Mouse (Mus musculus) adrenal gland (tissue): ENCODE results near the gene Nradd.

Experiments used
- intact Hi-C: fragments of 180-260 bp; cut with DNase I; formaldehyde crosslinking; loops from one replicate; pipeline ENCODE4 v1.15.1; 2025

Nradd gene

DNA sequence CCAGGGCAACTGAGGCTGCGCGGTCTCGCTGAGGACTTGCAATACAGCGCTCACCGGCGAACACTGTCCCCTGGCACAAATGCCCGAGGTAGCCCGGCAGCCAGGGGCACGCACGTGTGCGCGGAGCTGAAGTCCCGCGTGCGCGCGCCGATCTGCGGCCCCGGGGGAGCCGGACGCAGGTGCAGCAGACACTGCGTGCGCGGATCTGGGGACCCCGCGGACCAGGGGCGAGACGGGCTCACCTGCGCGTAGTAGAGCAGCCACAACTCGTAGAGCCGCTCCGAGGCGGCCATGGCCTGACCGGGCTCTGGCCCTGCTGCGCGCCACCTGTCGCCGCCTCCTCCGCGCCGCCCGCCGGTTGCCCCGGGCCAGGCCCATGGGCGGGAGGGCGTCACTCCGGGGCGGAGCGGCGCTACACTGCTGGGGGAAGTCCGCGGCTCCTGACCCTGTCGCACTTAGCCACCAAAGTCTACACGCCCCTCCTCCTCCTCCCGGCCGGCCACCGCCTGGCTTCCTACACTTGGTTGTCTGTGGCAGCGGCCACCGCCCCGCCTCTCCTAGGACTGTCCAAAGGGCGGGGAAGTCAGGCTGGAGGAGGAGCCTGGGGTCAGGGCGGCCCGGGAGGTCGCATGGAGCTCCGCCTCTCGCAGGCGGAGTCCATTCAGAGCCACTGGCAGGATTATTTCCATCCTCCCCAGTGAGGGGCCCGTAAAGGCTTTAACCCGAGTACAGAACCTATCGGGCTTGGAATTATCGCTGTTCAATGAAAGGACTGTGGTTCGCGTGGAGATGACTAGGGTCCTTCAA, 29.6 kb upstream of the Nradd start, which contains the start of gene Nbeal2:
Nbeal2 (minus strand) TSS at position 507 of the 807 bp plus-strand sequence.
- intact Hi-C loops, result no loop called here

GRCm38 (mm10) chr9:110652963-110653654, 28.9 kb upstream of the Nradd start:
- intact Hi-C loops, result no loop called here

DNA sequence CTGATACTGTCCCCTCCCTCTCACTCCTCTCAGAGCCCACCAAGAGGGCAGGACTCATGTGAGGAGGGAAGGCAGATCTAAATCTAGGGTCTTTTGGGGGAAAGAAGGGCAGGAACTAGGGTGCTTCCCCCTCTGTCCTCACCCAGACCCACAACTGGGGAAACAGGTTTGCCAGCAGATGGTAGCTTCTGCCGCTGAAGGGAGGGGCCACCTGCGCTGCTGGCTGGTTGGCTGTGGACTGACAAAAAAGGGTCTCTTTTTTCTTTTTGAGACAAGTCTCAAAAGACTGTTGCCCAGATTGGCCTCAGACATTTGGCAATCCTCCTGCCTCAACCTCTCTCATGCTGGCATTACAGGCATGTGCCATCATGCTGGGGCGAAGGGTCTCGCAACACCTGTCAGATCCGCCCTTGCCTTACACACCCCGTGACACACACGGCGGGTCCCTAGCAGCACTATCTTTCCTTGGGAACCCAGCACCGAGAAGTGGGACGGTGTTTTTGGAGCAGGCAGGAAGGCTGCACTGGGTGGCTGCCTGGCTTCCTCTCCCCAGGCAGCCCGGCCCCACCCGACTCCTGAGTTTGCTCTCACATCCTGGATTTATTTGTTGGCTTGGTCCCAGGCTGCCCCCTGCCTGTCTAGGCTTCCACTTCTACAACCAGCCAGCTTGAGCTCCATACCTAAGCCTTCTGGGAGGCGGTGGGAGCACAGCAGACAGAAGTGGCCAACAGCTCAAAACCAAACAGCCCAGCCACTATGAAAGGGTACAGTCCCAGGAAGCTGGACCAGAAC, 27.9 kb upstream of the Nradd start:
- intact Hi-C loops, result no loop called here

DNA sequence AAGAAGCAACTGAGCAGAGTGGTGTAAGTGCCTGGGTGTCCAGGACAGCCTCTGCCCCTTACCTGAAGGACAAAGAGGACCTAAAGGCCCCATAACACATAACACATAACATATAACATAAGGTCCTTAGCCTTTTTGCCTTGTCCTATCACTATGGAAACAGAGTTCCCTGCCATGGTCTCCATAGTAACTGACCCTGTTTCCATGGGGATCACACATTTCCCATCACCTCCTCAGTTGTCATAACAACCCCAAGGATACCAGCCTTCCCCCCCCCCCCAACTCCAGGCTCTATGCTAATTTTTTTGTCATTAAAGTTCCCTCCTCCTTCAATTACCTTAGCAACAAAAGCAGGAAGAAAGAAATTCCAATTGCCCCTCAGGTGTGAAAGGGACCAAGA, 25.5 kb upstream of the Nradd start:
- intact Hi-C loops, result no loop called here

DNA sequence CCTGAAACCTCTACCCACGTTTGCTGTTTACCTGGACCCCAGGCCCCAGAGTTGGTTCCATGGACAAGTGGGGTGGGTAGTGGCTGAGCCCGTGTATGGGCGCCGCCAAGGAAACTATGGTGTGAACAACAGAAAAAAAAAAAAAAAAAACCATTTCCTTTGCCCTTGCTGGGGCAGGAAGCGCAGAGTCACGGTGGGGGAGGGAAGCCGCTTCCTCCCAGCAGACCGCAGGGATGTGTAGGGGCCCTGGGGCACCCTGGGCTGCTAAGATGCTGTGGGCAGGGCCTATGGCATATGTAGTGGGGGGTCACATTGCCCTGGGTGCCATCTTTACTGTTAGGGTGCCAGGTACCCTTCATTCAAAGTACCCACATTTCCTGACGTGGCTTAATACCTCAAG, 21.0 kb upstream of the Nradd start:
- intact Hi-C loops, result no loop called here

GRCm38 (mm10) chr9:110644295-110644694, 20.0 kb upstream of the Nradd start:
- intact Hi-C loops, result no loop called here

DNA sequence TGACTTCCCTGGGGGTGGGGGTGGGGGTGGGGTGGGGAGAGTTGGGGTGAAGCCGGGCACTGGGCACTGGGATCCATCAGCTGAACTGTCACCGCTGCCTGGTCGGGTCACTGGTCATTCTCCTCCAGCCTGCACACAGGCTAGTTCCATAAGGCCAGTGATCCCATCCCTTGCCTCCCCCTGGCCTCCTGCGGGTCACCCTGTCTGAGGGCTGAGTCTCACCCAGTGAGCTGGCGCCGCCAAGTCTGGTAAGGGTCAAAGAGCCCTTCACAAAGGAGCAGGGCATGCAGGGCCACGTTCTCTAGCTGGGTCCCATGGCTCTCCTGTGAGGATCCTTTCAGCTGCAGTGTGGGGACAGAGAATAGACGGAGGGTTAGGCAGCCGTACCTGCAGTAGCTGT, 19.5 kb upstream of the Nradd start:
- intact Hi-C loops, result no loop called here

- intact Hi-C loops, result no loop called here
Observed at GRCm38 (mm10) chr9:110642812-110643524, 18.7 kb upstream of the Nradd start.

DNA sequence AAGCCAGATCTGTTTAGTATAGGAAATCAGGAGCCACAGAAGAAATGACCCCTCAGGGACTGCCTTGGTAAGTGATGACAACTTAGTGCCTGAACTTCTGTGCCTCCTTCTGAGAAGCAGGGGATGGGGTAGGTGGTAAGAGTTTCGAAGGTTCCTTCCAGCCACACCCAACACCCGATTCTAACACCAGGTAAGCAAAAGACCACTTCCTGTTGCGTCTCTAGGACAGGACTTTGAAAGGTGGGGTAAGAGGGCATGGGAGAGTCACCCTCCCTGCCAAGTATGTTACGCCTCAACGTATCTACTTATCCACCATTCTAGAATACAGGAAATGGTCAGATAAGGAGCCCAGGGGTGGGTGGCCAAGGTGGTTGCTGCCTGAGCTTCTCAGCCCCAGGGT, 16.8 kb upstream of the Nradd start:
- intact Hi-C loops, result no loop called here

DNA sequence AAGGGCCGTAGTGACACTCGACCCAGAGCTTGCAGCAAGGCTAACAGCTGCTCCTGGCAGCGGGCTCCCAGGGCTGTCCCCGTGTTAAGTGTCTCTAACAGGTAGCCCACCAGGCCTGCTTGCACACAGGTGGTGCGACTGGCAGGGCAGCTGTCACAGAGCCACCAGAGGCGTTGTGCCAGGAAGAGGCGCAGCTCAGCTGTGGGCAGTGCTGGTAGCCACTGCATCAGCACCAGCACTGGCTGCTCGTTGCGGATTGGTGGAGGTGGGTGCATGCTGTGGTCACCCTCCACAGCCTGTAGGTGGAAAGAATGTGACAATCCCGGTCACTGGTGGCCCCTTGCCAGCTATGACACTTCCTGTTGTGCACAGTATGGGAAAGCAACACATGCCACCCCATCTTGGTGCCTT, 14.4 kb upstream of the Nradd start:
- intact Hi-C loops, result loop anchor here (5.0 kb wide), 2 partner anchors 139 to 234 kb away; no protein-coding TSS in a partner anchor

DNA sequence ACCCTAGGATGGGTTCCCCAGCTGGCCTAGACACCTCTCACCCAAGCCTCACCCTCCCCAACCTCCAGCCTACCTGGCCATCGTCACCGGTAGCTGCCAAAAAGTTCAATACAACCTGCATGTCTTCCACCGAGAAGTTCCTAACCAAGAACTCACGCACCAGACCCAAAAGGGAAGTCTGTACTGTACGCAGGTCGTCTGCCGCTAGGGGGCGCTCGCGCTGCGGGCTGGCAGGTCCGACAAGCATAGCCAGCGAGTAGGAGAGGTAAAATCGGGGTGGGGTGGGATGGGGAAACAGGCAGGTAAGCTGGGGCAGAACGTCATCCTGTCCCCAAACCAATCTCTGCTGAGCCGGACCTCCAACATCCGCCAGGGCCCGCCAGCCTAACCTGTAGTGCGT, 11.0 kb upstream of the Nradd start:
- intact Hi-C loops, result loop anchor here (1.0 to 5.0 kb wide), 3 partner anchors 74 to 237 kb away; no protein-coding TSS in a partner anchor

GRCm38 (mm10) chr9:110633882-110634281, 9.6 kb upstream of the Nradd start:
- intact Hi-C loops, result loop anchor here (5.0 kb wide), 1 partner anchor 222 kb away; no protein-coding TSS in a partner anchor

GRCm38 (mm10) chr9:110632671-110633070, 8.4 kb upstream of the Nradd start:
- intact Hi-C loops, result loop anchor here (5.0 kb wide), 1 partner anchor 220 kb away; no protein-coding TSS in a partner anchor

- intact Hi-C loops, result loop anchor here (5.0 kb wide), 1 partner anchor 219 kb away; no protein-coding TSS in a partner anchor
Observed at GRCm38 (mm10) chr9:110631651-110632275, 7.5 kb upstream of the Nradd start.

- intact Hi-C loops, result loop anchor here (5.0 kb wide), 1 partner anchor 219 kb away; no protein-coding TSS in a partner anchor
Observed at GRCm38 (mm10) chr9:110631191-110631590, 6.9 kb upstream of the Nradd start.

DNA sequence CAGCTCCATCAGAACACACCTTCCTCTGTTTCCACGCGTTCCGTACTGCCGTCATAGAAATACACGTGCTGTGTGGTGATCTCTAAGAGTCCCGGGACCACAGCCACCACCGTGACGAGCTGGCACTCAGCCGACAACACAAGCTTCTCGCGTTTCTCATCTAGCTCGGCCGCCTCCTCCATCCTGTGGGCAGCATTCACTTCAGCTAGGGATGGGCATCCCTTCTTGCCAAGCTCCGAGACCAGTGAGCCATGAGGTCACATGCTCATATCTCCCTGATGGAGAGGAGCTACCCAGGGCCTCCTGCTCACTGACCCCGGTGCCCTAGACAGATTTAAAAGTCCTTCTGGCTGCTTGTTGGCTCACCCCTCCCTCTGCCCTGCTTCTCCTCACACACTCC, 5.9 kb upstream of the Nradd start:
- intact Hi-C loops, result loop anchor here (5.0 kb wide), 1 partner anchor 218 kb away; no protein-coding TSS in a partner anchor

DNA sequence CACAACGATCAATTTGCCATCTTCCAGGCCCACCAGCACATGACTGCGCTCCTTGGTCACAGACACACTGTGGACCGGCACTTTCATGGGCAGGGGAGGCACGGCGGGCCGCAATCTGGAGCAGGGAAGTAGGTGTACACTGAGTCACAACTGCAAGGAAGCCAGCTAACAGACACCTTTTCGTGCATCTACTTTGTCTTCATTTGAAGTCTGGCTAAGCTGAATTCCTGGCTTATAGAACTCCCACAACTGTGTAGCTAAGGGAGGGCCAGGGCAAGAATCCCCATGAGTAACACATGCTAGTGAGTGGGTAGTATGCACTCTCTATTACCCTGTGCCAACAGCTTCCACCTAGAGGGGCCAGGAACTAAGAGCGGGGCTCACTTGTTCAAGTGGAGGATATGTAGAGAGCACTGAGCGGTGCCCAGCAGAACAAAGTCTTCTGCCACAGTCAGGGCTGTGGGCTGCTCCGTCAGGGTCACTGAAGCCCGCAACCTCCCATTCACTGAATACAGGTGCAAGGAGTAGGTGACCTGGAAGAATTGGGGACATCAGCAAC, 1.2 kb upstream of the Nradd start:
- intact Hi-C loops, result no loop called here

DNA sequence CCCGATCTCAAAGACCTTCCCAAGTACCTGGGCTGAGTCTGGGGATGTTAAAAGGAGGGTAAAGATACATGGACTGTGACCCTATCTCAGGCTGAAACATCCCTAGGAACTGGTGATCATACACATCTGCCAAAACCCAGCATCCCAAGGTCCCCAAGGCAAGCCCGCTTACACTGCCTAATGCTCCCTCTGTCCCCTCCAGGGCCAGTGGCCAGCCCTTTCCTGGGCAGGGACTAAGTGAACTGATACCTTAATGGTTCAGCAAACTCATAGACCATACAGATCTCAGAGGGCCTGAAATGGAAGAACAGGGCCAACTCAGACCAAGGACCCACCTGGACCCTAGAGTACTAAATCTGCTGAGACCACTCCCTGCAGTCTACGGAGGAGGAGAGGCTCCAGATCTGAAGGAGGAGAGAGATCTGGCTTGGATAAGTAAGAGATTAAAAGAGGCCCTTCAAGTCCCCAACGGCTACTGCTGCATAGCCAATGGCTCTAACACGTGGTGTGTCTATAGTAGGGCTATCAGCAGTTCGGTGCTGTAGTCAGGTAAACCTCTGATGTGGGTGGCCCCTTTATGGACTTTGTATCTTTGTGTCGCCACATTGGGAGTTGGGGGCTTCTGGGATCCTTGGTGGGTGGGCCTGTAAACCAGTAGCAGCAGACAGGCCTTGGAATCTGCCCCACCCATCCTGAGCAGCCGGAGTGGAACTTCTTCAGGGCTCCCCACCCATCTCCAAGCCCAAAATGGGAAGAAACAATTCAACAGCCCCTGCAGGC, 646 bp downstream of the Nradd start:
- intact Hi-C loops, result no loop called here

DNA sequence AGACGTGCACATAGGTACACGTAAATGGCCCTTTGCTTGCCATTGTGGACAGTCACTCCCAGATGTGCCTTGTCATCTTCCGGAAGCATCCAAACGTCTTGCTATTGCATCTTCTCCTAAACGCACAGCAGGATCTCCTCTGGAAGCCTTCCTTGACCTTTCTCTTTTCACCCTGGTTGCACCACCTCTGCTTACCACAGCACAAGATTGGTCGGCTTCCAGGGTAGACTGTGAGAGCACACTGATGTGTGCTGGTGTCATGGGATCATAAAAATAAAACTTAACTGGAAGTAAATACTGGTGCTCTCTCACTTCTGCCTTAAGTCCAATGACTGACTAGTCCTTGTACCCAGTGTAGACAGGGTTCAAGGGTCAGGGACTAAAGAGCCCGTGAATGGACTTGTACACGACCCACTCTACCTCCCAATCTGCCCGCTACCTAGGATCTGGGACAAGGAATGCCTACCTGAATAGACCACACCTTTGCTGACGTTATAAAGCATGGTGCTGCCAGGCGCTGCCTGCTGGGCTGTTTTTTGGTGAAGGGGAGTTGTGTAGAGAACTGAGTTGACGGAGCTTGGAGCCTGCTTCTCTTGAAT, 1.5 kb downstream of the Nradd start:
- intact Hi-C loops, result no loop called here
